Mouse (Mus musculus) megakaryocyte, embryonic 14.5 days (primary cell): Measurements from ENCODE around the gene Hils1. TPM values are rescaled to one million over a fixed set of nuclear protein-coding genes. Genes with fewer than 3 reads are reported as not detected.

Experiments used
- H3K27me3 ChIP-seq: replicated peaks from 2 replicates; pipeline ENCODE3; 2012; ENCODE audit warnings: inconsistent platforms
- H3K36me3 ChIP-seq: replicated peaks from 2 replicates; pipeline ENCODE3; 2012; ENCODE audit warnings: low read length, inconsistent platforms, mixed read lengths
- H3K4me1 ChIP-seq: 2 replicates; pipeline ENCODE4 v1.6.1; 2012; ENCODE audit warnings: inconsistent platforms
- H3K4me3 ChIP-seq: replicated peaks from 2 replicates; pipeline ENCODE3; 2012; ENCODE audit warnings: moderate library complexity, mild to moderate bottlenecking, inconsistent platforms
- H3K9me3 ChIP-seq: 2 replicates; pipeline ENCODE4 v1.6.1; 2012; ENCODE audit warnings: inconsistent platforms
- FLI1 ChIP-seq: IDR thresholded peaks from 2 replicates; pipeline ENCODE4 v1.6.1; 2012; ENCODE audit warnings: low read length, inconsistent platforms, mixed read lengths
- GATA1 ChIP-seq: IDR thresholded peaks from 3 replicates; pipeline ENCODE4 v1.6.1; 2012; ENCODE audit warnings: mixed read lengths, low read length, inconsistent platforms, borderline replicate concordance
- polyA plus RNA-seq: library from polyadenylated mRNA; stranded (reverse); fragments of >175 nt; gene quantifications from 2 replicates; pipeline ENCODE4 v1.2.3, GENCODE M21; 2012; ENCODE audit warnings: low replicate concordance; ENCODE audit not compliant: insufficient read depth

Gene Hils1
- polyA plus RNA-seq = not detected in 2 replicates

DNA sequence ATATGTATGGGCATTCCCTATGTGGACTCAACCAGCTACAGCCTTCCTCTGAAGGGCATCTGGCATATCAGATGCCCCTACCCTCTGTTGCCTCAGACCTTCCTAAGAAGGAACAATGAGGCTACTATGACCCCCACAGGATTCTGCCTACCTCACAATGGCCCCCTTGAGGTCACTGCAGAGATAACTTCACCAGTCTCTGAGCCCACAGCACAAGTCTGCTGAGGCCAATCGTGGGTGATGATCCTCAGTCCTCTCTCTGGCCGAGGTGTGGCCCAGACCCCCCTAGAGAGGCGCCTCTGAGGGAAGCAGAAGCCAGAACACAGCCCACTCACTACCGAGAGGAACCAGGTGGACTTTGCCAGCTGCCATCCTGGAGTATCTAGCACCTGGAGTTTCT, at the start of gene Hils1:
Gene Hils1, plus strand, starts transcription at position 175 of the 400 bp plus-strand sequence.
- H3K4me3 ChIP-seq = no peak within 1 kb of the TSS
- peaks cover 27% of the 10 kb centered on the region for H3K4me1 ChIP-seq
- H3K9me3 ChIP-seq = no peaks in the 10 kb centered on the region
- TF ChIP-seq GATA1 = no peak
- no peak for TF ChIP-seq FLI1
- no peaks in the 10 kb centered on the region for H3K36me3 ChIP-seq
- H3K27me3 ChIP-seq = peaks cover 74% of the 10 kb centered on the region

- H3K4me1 ChIP-seq = peaks cover 12% of the 10 kb centered on the region
- no peaks in the 10 kb centered on the region for H3K36me3 ChIP-seq
- no peak overlapping the region for H3K4me3 ChIP-seq
- H3K27me3 ChIP-seq = peaks cover 40% of the 10 kb centered on the region
- no peak for TF ChIP-seq GATA1
- TF ChIP-seq FLI1 = no peak
- no peaks in the 10 kb centered on the region for H3K9me3 ChIP-seq
These were observed 49.7 kb upstream of the Hils1 start for GRCm38 (mm10) chr11:94917717-94918116.

DNA sequence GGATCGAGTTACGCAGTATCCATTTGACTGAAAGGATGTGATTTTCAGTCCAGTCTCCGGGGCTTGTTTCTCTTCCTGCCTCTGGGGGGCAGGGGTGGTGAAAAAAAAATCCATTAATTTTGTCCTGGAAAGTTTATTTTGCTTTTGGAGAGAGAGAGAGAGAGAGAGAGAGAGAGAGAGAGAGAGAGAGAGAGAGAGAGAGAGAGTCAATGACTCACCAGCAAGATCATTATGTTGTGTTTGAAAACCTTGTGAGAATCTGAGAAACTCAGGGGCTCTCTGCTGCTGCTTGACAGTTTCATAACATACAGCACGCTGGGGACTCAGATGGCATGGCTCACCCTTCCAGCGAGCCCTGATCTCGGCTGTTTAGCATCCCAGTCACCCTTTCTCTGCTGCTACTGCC, 46.4 kb upstream of the Hils1 start:
- H3K9me3 ChIP-seq = no peaks in the 10 kb centered on the region; the same call in 1 of the 2 replicates
- no peaks in the 10 kb centered on the region for H3K36me3 ChIP-seq
- peaks cover 30% of the 10 kb centered on the region for H3K27me3 ChIP-seq
- H3K4me1 ChIP-seq = peaks cover 8% of the 10 kb centered on the region
- H3K4me3 ChIP-seq = no peak overlapping the region
- no peak for TF ChIP-seq FLI1
- TF ChIP-seq GATA1 = no peak

- Histone ChIP-seq H3K4me3 (no peak overlapping the region), H3K36me3 (no peaks in the 10 kb centered on the region)
- TF ChIP-seq GATA1 = no peak
- TF ChIP-seq FLI1 = no peak
These were observed 42.4 kb upstream of the Hils1 start for GRCm38 (mm10) chr11:94924977-94925376.

DNA sequence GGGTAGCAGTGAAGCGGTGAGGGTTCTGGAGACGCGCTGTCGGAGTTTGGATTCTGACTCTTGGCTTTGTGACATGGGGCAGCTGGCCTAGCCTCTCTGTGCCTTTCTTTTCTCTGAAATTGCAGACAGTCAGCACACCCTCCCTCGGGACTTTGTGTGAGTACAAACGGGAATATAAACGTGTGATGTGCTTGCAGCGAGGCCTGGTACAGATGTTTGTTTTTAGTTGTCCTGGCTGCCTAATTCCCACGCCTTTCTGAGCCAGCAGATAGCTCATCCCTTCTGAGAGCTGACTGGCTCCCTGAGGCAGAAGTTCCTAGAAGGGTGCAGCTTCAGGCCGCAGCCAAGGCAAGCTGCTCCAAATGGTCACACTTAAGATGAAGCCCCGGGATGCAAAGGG, 41.0 kb upstream of the Hils1 start:
- H3K9me3 ChIP-seq = no peaks in the 10 kb centered on the region; the same call in 1 of the 2 replicates
- TF ChIP-seq FLI1 = no peak
- no peak for TF ChIP-seq GATA1
- H3K4me1 ChIP-seq = peaks cover 4% of the 10 kb centered on the region; the same call in 1 of the 2 replicates
- no peaks in the 10 kb centered on the region for H3K36me3 ChIP-seq
- no peak overlapping the region for H3K4me3 ChIP-seq
- peaks cover 61% of the 10 kb centered on the region for H3K27me3 ChIP-seq

More at GRCm38 (mm10) chr11:94924977-94925376, 42.4 kb upstream of the Hils1 start:
- peaks cover 4% of the 10 kb centered on the region; the same call in 1 of the 2 replicates for H3K4me1 ChIP-seq
- peaks cover 55% of the 10 kb centered on the region for H3K27me3 ChIP-seq
- no peaks in the 10 kb centered on the region; the same call in 1 of the 2 replicates for H3K9me3 ChIP-seq

GRCm38 (mm10) chr11:94927771-94928291, 39.6 kb upstream of the Hils1 start:
- H3K4me3 ChIP-seq = no peak overlapping the region
- no peaks in the 10 kb centered on the region for H3K36me3 ChIP-seq
- no peaks in the 10 kb centered on the region; the same call in 1 of the 2 replicates for H3K9me3 ChIP-seq
- peaks cover 71% of the 10 kb centered on the region for H3K27me3 ChIP-seq
- peaks cover 4% of the 10 kb centered on the region; the same call in 1 of the 2 replicates for H3K4me1 ChIP-seq
- TF ChIP-seq GATA1 = no peak
- TF ChIP-seq FLI1 = no peak

GRCm38 (mm10) chr11:94928820-94929219, 38.6 kb upstream of the Hils1 start:
- H3K27me3 ChIP-seq = peaks cover 78% of the 10 kb centered on the region
- no peaks in the 10 kb centered on the region; the same call in 1 of the 2 replicates for H3K9me3 ChIP-seq
- TF ChIP-seq GATA1 = no peak
- TF ChIP-seq FLI1 = no peak
- H3K4me3 ChIP-seq = no peak overlapping the region
- H3K36me3 ChIP-seq = no peaks in the 10 kb centered on the region
- peaks cover 4% of the 10 kb centered on the region; the same call in 1 of the 2 replicates for H3K4me1 ChIP-seq

DNA sequence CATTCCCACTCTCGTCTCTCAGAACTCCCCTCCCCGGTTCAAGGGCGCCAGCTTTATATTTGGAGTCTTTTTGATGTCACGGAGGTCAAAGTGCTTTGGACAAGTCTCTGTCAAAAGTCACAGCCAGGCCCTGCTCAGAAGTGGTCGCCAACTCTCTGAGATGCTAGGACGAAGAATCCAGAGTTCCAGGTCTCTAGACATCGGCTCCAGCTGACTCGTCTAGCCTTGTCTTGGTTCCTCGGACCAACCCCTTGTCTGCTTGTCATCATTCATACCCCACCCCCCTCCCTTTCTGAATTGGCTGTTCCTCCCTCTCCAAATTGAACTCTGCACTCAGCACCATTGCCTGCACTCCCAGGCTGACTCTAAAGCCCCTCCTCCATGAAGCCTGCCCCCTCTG, 37.8 kb upstream of the Hils1 start:
- TF ChIP-seq GATA1 (no peak), FLI1 (no peak)
- Histone ChIP-seq H3K27me3 (peaks cover 81% of the 10 kb centered on the region), H3K4me3 (no peak overlapping the region), H3K4me1 (peaks cover 4% of the 10 kb centered on the region; the same call in 1 of the 2 replicates), H3K36me3 (no peaks in the 10 kb centered on the region), H3K9me3 (no peaks in the 10 kb centered on the region)

DNA sequence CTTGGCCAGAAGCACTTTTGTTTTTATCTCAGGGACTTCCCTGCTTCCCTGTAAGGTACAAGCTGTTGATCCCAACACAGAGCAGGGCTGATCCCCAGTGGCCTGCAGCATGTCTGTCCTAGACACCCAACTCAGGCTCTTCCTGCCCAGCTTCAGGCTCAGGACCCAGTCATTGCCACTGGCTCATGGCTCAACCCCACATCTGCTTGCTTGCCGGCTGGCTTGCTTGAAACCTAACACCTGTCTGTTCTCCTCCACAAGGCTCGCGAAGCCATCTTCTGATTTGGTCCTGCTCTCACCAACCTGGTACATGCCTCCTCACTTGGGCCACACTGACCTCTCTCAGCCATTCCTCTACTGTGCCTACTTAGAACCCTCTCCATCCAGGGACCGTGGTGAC, 37.2 kb upstream of the Hils1 start:
- H3K27me3 ChIP-seq = peaks cover 86% of the 10 kb centered on the region
- TF ChIP-seq GATA1 = no peak
- no peak for TF ChIP-seq FLI1
- no peaks in the 10 kb centered on the region for H3K9me3 ChIP-seq

GRCm38 (mm10) chr11:94933584-94933983, 33.8 kb upstream of the Hils1 start:
- no peaks in the 10 kb centered on the region for H3K36me3 ChIP-seq
- no peak for TF ChIP-seq FLI1
- TF ChIP-seq GATA1 = no peak
- H3K4me3 ChIP-seq = no peak overlapping the region
- H3K4me1 ChIP-seq = peaks cover 28% of the 10 kb centered on the region
- no peaks in the 10 kb centered on the region for H3K9me3 ChIP-seq
- H3K27me3 ChIP-seq = peaks cover 88% of the 10 kb centered on the region

More for the DNA sequence above, 37.2 kb upstream of the Hils1 start:
- Histone ChIP-seq H3K4me1 (peaks cover 4% of the 10 kb centered on the region; the same call in 1 of the 2 replicates), H3K4me3 (no peak overlapping the region), H3K36me3 (no peaks in the 10 kb centered on the region)

GRCm38 (mm10) chr11:94934526-94934925, 32.9 kb upstream of the Hils1 start:
- no peaks in the 10 kb centered on the region for H3K9me3 ChIP-seq
- peaks cover 85% of the 10 kb centered on the region for H3K27me3 ChIP-seq
- H3K4me1 ChIP-seq = peaks cover 24% of the 10 kb centered on the region
- no peak overlapping the region for H3K4me3 ChIP-seq
- no peaks in the 10 kb centered on the region for H3K36me3 ChIP-seq
- TF ChIP-seq GATA1 (no peak), FLI1 (no peak)
